Mouse (Mus musculus) thymus, postnatal 14 days (tissue): ENCODE data around the gene Klf3.
"Not testable (repeated sequence)": the region's sequence is repeated elsewhere in the genome, so short reads cannot be mapped to it uniquely, and the experiment has no call there.

Experiments used
- DNase-seq: peaks from one replicate; pipeline ENCODE4 v3.0.0; 2021

Klf3 gene

DNA sequence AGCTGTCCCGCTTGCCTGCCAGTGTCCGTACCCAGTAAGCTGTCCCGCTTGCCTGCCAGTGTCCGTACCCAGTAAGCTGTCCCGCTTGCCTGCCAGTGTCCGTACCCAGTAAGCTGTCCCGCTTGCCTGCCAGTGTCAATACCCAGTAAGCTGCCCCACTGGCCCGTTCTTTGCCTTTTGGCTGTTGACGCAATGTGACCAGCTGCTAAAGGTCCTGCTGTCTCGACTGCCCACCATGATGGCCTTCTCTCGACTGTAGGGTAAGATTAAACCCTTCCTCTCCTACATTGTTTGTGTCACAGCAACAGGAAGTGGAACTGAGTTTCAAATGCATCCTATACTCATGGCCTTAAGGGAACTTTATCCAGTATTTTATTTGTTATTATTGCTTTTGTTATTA lies 78.8 kb downstream of the Klf3 start:
- DNase-seq = not testable (repeated sequence)
